Mouse (Mus musculus) C2C12 (cell line): ENCODE results near the gene Klk1b4. TPM values are rescaled to one million over a fixed set of nuclear protein-coding genes. Genes with fewer than 3 reads are reported as not detected.
"Not testable (repeated sequence)": the region's sequence is repeated elsewhere in the genome, so short reads cannot be mapped to it uniquely, and the experiment has no call there.

Experiments
- H3K27me3 ChIP-seq: one replicate; pipeline ENCODE4 v1.6.1; 2011; ENCODE audit not compliant: control insufficient read depth, insufficient read depth, insufficient read length
- H3K36me3 ChIP-seq: one replicate; pipeline ENCODE4 v1.6.1; 2011; ENCODE audit not compliant: control insufficient read depth, insufficient read depth
- H3K4me3 ChIP-seq: one replicate; pipeline ENCODE4 v1.5.1; 2011; ENCODE audit warnings: mild to moderate bottlenecking, control low read depth; ENCODE audit not compliant: poor library complexity, insufficient read depth, severe bottlenecking
- H3K79me2 ChIP-seq: one replicate; pipeline ENCODE4 v1.6.1; 2011; ENCODE audit not compliant: control insufficient read depth, insufficient read depth
- H3K79me3 ChIP-seq: one replicate; pipeline ENCODE4 v1.6.1; 2011; ENCODE audit warnings: low read depth, control low read depth
- H3ac ChIP-seq: one replicate; pipeline ENCODE3; 2011; ENCODE audit warnings: low read depth; ENCODE audit not compliant: control insufficient read depth, insufficient read length
- CEBPB ChIP-seq: IDR thresholded peaks from one replicate; pipeline ENCODE4 v1.6.1; 2011; ENCODE audit warnings: low read depth, mild to moderate bottlenecking, control low read depth, moderate library complexity
- CTCF ChIP-seq: IDR thresholded peaks from one replicate; pipeline ENCODE4 v1.5.1; 2011; ENCODE audit not compliant: control insufficient read depth, insufficient read depth, insufficient read length
- FOSL1 ChIP-seq: IDR thresholded peaks from one replicate; pipeline ENCODE4 v1.8.0; 2011; ENCODE audit warnings: mild to moderate bottlenecking, low read length; ENCODE audit not compliant: poor library complexity, insufficient read depth, severe bottlenecking
- MAX ChIP-seq: IDR thresholded peaks from one replicate; pipeline ENCODE4 v1.6.1; 2011; ENCODE audit warnings: mild to moderate bottlenecking, control low read depth
- MYOD1 ChIP-seq: IDR thresholded peaks from one replicate; pipeline ENCODE4 v1.6.1; 2011; ENCODE audit warnings: low read depth; ENCODE audit not compliant: control insufficient read depth, insufficient read length
- MYOG ChIP-seq: IDR thresholded peaks from one replicate; pipeline ENCODE4 v1.6.1; 2011; ENCODE audit not compliant: control insufficient read depth, insufficient read length; ENCODE audit errors: extremely low read depth
- USF1 ChIP-seq: IDR thresholded peaks from one replicate; pipeline ENCODE4 v1.6.1; 2011; ENCODE audit warnings: low read depth, mild to moderate bottlenecking, control low read depth, moderate library complexity
- long read RNA-seq, 2 experiments: library from polyadenylated mRNA; unstranded; transcript quantifications; one replicate each; pipeline ENCODE4 v2.0.0; 2019 to 2020
- polyA plus RNA-seq: library from polyadenylated mRNA; unstranded; fragments of >200 nt; fragmentation: generic; extraction: Trizol; gene quantifications from one replicate; pipeline ENCODE4 v1.2.1, GENCODE M21; 2012; ENCODE audit warnings: missing spikeins

Klk1b4 gene
- polyA plus RNA-seq, result not detected
- long read RNA-seq, experiment 1, result 0 reads
- long read RNA-seq, experiment 2, result 0 reads

DNA sequence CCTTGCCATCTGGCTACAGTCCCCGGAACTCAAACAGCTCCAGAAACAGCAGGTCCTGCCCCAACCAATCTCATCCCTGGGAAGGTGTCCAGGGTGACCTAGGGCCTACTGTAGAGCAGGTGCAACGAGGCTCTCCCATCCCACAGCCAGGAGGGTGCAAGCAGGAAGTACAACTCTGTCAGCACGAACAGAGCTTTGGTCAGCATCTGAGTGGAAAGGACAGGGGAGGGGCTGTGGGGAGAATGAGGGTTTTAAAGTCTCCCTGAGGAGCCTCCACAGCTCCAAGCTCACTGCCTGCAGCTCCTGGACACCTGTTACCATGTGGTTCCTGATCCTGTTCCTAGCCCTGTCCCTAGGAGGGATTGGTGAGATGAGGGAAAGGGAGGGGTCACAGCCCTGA lies at the start of gene Klk1b4:
TSS of gene Klk1b4 (plus strand) at position 301 of the 400 bp plus-strand sequence.
- not testable (repeated sequence) for H3K79me3 ChIP-seq, H3ac ChIP-seq, H3K36me3 ChIP-seq, H3K27me3 ChIP-seq, H3K79me2 ChIP-seq, H3K4me3 ChIP-seq

GRCm38 (mm10) chr7:44179299-44180045 lies 27.8 kb upstream of the Klk1b4 start:
- Histone ChIP-seq H3K79me2 (no peaks in the 10 kb centered on the region), H3K36me3 (no peaks in the 10 kb centered on the region), H3K4me3 (no peak overlapping the region), H3K27me3 (peaks cover 2% of the 10 kb centered on the region), H3K79me3 (no peaks in the 10 kb centered on the region), H3ac (no peak overlapping the region)
- TF ChIP-seq CEBPB (no peak), CTCF (no peak), MYOD1 (no peak), MYOG (no peak), MAX (no peak), FOSL1 (no peak), USF1 (no peak)

DNA sequence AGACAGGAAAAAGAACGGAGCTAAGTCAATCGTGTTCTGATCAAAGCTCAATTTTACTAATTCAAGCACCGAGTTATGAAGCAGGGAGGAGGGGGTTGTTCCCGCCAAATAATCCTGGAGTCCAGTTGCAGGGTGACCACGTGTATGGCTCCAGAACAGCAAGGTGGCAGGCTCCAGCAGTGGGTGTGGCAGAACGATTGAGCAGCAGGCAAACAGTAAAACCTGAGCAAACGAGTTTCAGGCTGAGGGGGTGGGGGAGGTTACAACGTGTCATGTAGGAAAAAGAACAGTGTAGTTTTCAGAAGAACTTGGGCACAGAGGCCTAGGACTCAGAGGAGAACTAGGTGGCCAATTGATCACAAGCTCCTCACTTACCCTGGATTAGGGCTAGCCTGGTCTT lies 20.7 kb upstream of the Klk1b4 start:
- H3K27me3 ChIP-seq, H3K79me2 ChIP-seq, H3K79me3 ChIP-seq, H3K4me3 ChIP-seq, H3K36me3 ChIP-seq, H3ac ChIP-seq: not testable (repeated sequence)

- H3K27me3 ChIP-seq, H3K79me3 ChIP-seq, H3K36me3 ChIP-seq, H3K4me3 ChIP-seq, H3ac ChIP-seq, H3K79me2 ChIP-seq: not testable (repeated sequence)
These were observed 19.3 kb upstream of the Klk1b4 start, which contains the start of gene Klk1b24 for GRCm38 (mm10) chr7:44187936-44188335. Klk1b24 (plus strand) TSS chr7:44188236.

DNA sequence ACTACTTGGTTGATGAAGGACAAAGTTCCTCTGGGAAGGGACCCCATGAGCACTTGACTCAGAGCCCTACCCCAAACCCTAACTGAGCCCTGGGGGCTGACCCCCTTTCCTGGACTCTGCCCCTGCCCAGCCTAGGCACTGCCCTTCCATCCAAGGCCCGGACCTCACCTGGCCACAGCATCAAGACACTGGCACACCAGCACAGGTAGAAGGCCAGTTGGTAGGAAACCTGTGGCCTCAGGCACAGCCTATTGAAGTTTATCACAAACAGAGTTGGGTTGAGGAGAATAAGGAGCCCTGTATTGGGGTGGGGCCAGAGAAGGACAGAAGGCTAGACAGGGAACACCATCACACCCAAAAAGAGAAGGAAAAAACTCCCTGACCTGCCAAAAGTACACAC lies 13.8 kb upstream of the Klk1b4 start:
- not testable (repeated sequence) for H3K27me3 ChIP-seq, H3ac ChIP-seq, H3K4me3 ChIP-seq, H3K36me3 ChIP-seq, H3K79me3 ChIP-seq, H3K79me2 ChIP-seq

DNA sequence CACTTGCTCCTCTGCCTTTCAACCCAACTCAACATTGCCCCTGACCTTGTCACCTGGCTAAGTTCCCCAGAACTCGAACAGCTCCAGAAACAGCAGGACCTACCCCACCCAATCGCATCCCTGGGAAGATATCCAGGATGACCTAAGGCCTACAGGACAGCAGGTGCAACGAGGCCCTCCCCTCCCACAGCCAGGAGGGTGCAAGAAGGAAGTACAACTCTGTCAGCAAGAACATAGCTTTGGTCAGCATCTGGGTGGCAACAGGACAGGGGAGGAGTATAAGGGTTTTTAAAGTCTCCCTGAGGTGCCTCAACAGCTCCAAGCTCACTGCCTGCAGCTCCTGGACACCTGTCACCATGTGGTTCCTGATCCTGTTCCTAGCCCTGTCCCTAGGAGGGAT lies 9.3 kb upstream of the Klk1b4 start, which contains the start of gene Klk1b3:
TSS of gene Klk1b3 (plus strand) at position 301 of the 400 bp plus-strand sequence.
- no peak for TF ChIP-seq MAX
- no peak for TF ChIP-seq CEBPB
- no peak for TF ChIP-seq USF1
- TF ChIP-seq MYOG, result no peak
- no peak for TF ChIP-seq CTCF
- TF ChIP-seq MYOD1, result no peak
- no peak for TF ChIP-seq FOSL1
- Histone ChIP-seq H3K4me3 (no peak within 1 kb of the TSS), H3K36me3 (no peaks in the 10 kb centered on the region), H3K79me3 (no peaks in the 10 kb centered on the region), H3K79me2 (no peaks in the 10 kb centered on the region), H3K27me3 (no peaks in the 10 kb centered on the region), H3ac (no peak within 1 kb of the TSS)

DNA sequence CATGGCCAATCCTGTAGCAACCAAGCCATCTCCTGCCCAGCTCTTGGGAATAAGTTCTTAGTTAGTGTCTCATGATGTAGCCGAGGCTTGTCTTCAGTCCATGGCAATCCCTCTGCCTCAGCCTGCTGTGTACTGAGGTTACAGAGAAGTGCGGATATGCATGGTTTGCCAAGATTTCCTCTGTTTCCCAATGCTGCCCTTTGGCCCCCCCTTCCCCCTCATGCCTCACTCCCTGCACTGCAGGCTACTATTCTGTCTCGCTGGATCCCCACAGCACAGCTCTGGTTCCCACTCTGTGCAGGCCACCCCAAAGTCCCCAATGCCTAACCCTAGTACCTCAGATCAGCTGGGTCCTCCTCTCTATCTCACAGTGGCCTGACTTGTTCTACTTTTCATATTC lies 1.1 kb downstream of the Klk1b4 start:
- no peaks in the 10 kb centered on the region for H3K79me2 ChIP-seq
- H3K79me3 ChIP-seq, result no peaks in the 10 kb centered on the region
- H3K36me3 ChIP-seq, result no peaks in the 10 kb centered on the region

More for the DNA sequence above, 1.1 kb downstream of the Klk1b4 start:
- no peak overlapping the region for H3ac ChIP-seq
- no peaks in the 10 kb centered on the region for H3K27me3 ChIP-seq
- no peak for TF ChIP-seq MAX
- no peak for TF ChIP-seq CTCF
- no peak for TF ChIP-seq FOSL1
- TF ChIP-seq USF1, result no peak
- TF ChIP-seq CEBPB, result no peak
- no peak for TF ChIP-seq MYOD1
- no peak for TF ChIP-seq MYOG
- no peak overlapping the region for H3K4me3 ChIP-seq
